Comparison of ENCODE assay signal across 32 mouse cellular contexts in genomic region chr9:99612202-99612601, GRCm38 (mm10). TPM values are rescaled to one million over a fixed set of nuclear protein-coding genes. Genes with fewer than 3 reads are reported as not detected.
DNase-seq lines count a peak whose midpoint lies in the region; ATAC-seq lines count a peak whose summit lies in the region.
"Had no signal": no experiment of that assay in that cellular context is flagged by ENCODE, and none has a peak within 500 bp of the region (broad histone marks: within the 10 kb centered on the region; RNA-seq: fewer than 3 reads in every experiment).

A4gnt (plus strand) TSS chr9:99612502.

- no peak within 1 kb of the TSS for H3K9ac ChIP-seq in kidney, embryonic 16.5 days (replicated peaks; ENCODE audit: low read length)
- H3K9ac ChIP-seq in stomach, embryonic 16.5 days (ENCODE audit: low read length), result no peak within 1 kb of the TSS; the same call in 1 of the 2 replicates
- H3K9ac ChIP-seq in forebrain, embryonic 11.5 days (ENCODE audit: low read length), result no peak within 1 kb of the TSS
- H3K9ac ChIP-seq: embryonic facial prominence, embryonic 12.5 days; embryonic facial prominence, embryonic 15.5 days; forebrain, embryonic 12.5 days; forebrain, embryonic 15.5 days; heart, embryonic 12.5 days; heart, embryonic 15.5 days; hindbrain, embryonic 12.5 days; hindbrain, embryonic 15.5 days; intestine, embryonic 15.5 days had no signal

- H3K4me2 ChIP-seq in kidney, embryonic 16.5 days (replicated peaks; ENCODE audit: low read depth, low read length), result no peak within 1 kb of the TSS
- H3K4me2 ChIP-seq in stomach, embryonic 16.5 days (ENCODE audit: low read depth, low read length), result no peak within 1 kb of the TSS
- no peak within 1 kb of the TSS for H3K4me2 ChIP-seq in forebrain, embryonic 11.5 days (ENCODE audit: low read depth, low read length, severe bottlenecking)
- H3K4me2 ChIP-seq: embryonic facial prominence, embryonic 12.5 days; embryonic facial prominence, embryonic 15.5 days; forebrain, embryonic 12.5 days; forebrain, embryonic 15.5 days; heart, embryonic 12.5 days; heart, embryonic 15.5 days; hindbrain, embryonic 12.5 days; hindbrain, embryonic 15.5 days; intestine, embryonic 15.5 days had no signal

- no peak for ATAC-seq in kidney, embryonic 16.5 days (ENCODE audit: low FRiP score, low TSS enrichment)
- peak; percentile 50; the same call in 1 of the 2 replicates for ATAC-seq in stomach, embryonic 16.5 days (ENCODE audit: insufficient read depth, low FRiP score)
- ATAC-seq in forebrain, embryonic 11.5 days (replicated peaks; ENCODE audit: low FRiP score), result no peak
- ATAC-seq: forebrain, embryonic 15.5 days; intestine, embryonic 15.5 days had no signal

- H3K9me3 ChIP-seq in heart, embryonic 10.5 days, result no peaks in the 10 kb centered on the region
- H3K9me3 ChIP-seq in kidney, embryonic 16.5 days (ENCODE audit: low read length), result no peaks in the 10 kb centered on the region
- H3K9me3 ChIP-seq in stomach, embryonic 16.5 days (replicated peaks; ENCODE audit: control insufficient read depth, low read length), result no peaks in the 10 kb centered on the region
- H3K9me3 ChIP-seq in forebrain, embryonic 11.5 days (ENCODE audit: control insufficient read depth, low read length), result no peaks in the 10 kb centered on the region
- H3K9me3 ChIP-seq: embryonic facial prominence, embryonic 12.5 days; embryonic facial prominence, embryonic 15.5 days; forebrain, embryonic 12.5 days; forebrain, embryonic 15.5 days; G1E; heart, embryonic 12.5 days; heart, embryonic 15.5 days; hindbrain, embryonic 12.5 days; hindbrain, embryonic 15.5 days; intestine, embryonic 15.5 days had no signal

- intact Hi-C loops in heart, postnatal 10 days (cut with DNase I), result no loop called here

- no peaks in the 10 kb centered on the region for H3K27me3 ChIP-seq in heart, embryonic 10.5 days (ENCODE audit: insufficient read depth, poor library complexity, severe bottlenecking)
- H3K27me3 ChIP-seq in kidney, embryonic 16.5 days (ENCODE audit: insufficient read depth, low read length), result peaks cover 4% of the 10 kb centered on the region; the same call in 1 of the 2 replicates
- no peaks in the 10 kb centered on the region for H3K27me3 ChIP-seq in stomach, embryonic 16.5 days (ENCODE audit: control insufficient read depth, insufficient read depth, low read length)
- no peaks in the 10 kb centered on the region for H3K27me3 ChIP-seq in forebrain, embryonic 11.5 days (ENCODE audit: control insufficient read depth, insufficient read depth, low read length)
- H3K27me3 ChIP-seq: embryonic facial prominence, embryonic 12.5 days; embryonic facial prominence, embryonic 15.5 days; forebrain, embryonic 12.5 days; forebrain, embryonic 15.5 days; heart, embryonic 12.5 days; heart, embryonic 15.5 days; hindbrain, embryonic 12.5 days; hindbrain, embryonic 15.5 days; intestine, embryonic 15.5 days had no signal

- no peak within 1 kb of the TSS for H3K27ac ChIP-seq in heart, embryonic 10.5 days
- no peak within 1 kb of the TSS for H3K27ac ChIP-seq in kidney, embryonic 16.5 days (ENCODE audit: low read length)
- H3K27ac ChIP-seq in stomach, embryonic 16.5 days (ENCODE audit: low read length), result no peak within 1 kb of the TSS
- no peak within 1 kb of the TSS for H3K27ac ChIP-seq in forebrain, embryonic 11.5 days (ENCODE audit: low read depth, low read length)
- H3K27ac ChIP-seq: embryonic facial prominence, embryonic 12.5 days; embryonic facial prominence, embryonic 15.5 days; forebrain, embryonic 12.5 days; forebrain, embryonic 15.5 days; heart, embryonic 15.5 days; hindbrain, embryonic 12.5 days; hindbrain, embryonic 15.5 days; intestine, embryonic 15.5 days had no signal

- no peaks in the 10 kb centered on the region for H3K36me3 ChIP-seq in heart, embryonic 10.5 days
- no peaks in the 10 kb centered on the region for H3K36me3 ChIP-seq in kidney, embryonic 16.5 days (ENCODE audit: insufficient read depth, low read length)
- no peaks in the 10 kb centered on the region for H3K36me3 ChIP-seq in stomach, embryonic 16.5 days (ENCODE audit: control insufficient read depth, insufficient read depth, low read length)
- no peaks in the 10 kb centered on the region for H3K36me3 ChIP-seq in forebrain, embryonic 11.5 days (ENCODE audit: control insufficient read depth, insufficient read depth, low read length)
- H3K36me3 ChIP-seq: embryonic facial prominence, embryonic 12.5 days; embryonic facial prominence, embryonic 15.5 days; forebrain, embryonic 12.5 days; forebrain, embryonic 15.5 days; G1E; heart, embryonic 12.5 days; heart, embryonic 15.5 days; hindbrain, embryonic 12.5 days; hindbrain, embryonic 15.5 days; intestine, embryonic 15.5 days had no signal

- peak; percentile 38 for DNase-seq in heart, embryonic 10.5 days (ENCODE audit: low spot score)
- no peak for DNase-seq in heart, postnatal 10 days
- DNase-seq in kidney, adult 9 months, result peak; percentile 41
- no peak for DNase-seq in forebrain, embryonic 11.5 days (ENCODE audit: low spot score)
- DNase-seq: adrenal gland, adult 2 months; adrenal gland, postnatal 14 days; B cell, adult 2 months; cerebellum, adult 11 months; cerebellum, adult 2 months; cerebellum, adult 9-11 months; cerebellum, postnatal 25 days; gastrocnemius, postnatal 10 days; gastrocnemius, postnatal 36 days; heart, postnatal 14 days had no signal

- no peak within 1 kb of the TSS for H3K4me3 ChIP-seq in heart, embryonic 10.5 days
- no peak within 1 kb of the TSS for H3K4me3 ChIP-seq in kidney, embryonic 16.5 days (ENCODE audit: low read length)
- no peak within 1 kb of the TSS for H3K4me3 ChIP-seq in stomach, embryonic 16.5 days (replicated peaks; ENCODE audit: low read length)
- no peak within 1 kb of the TSS for H3K4me3 ChIP-seq in forebrain, embryonic 11.5 days (ENCODE audit: low read depth, low read length)
- H3K4me3 ChIP-seq: embryonic facial prominence, embryonic 12.5 days; embryonic facial prominence, embryonic 15.5 days; forebrain, embryonic 12.5 days; forebrain, embryonic 15.5 days; heart, embryonic 12.5 days; heart, embryonic 15.5 days; hindbrain, embryonic 12.5 days; hindbrain, embryonic 15.5 days; intestine, embryonic 15.5 days had no signal

- WGBS in heart, embryonic 10.5 days, result 51% methylated on average over 2 of the region's 2 CpGs
- 47% methylated on average over 2 of the region's 2 CpGs for WGBS in kidney, embryonic 16.5 days
- 33% methylated on average over 2 of the region's 2 CpGs for WGBS in stomach, embryonic 16.5 days
- WGBS in forebrain, embryonic 11.5 days, result 54% methylated on average over 2 of the region's 2 CpGs

- 0 out of 2 replicates have a peak, but pooled peaks cover 3% of the 10 kb centered on the region for H3K4me1 ChIP-seq in heart, embryonic 10.5 days
- H3K4me1 ChIP-seq in kidney, embryonic 16.5 days (ENCODE audit: insufficient read depth, low read length), result no peaks in the 10 kb centered on the region
- no peaks in the 10 kb centered on the region for H3K4me1 ChIP-seq in stomach, embryonic 16.5 days (ENCODE audit: control insufficient read depth, insufficient read depth, low read length)
- no peaks in the 10 kb centered on the region for H3K4me1 ChIP-seq in forebrain, embryonic 11.5 days (replicated peaks; ENCODE audit: control insufficient read depth, insufficient read depth, low read length)
- H3K4me1 ChIP-seq: embryonic facial prominence, embryonic 12.5 days; embryonic facial prominence, embryonic 15.5 days; forebrain, embryonic 12.5 days; forebrain, embryonic 15.5 days; heart, embryonic 15.5 days; hindbrain, embryonic 12.5 days; hindbrain, embryonic 15.5 days; intestine, embryonic 15.5 days had no signal

RNA-seq across cellular contexts. Expression of gene A4gnt, which starts in this region (rescaled TPM):
- polyA plus RNA-seq in heart, embryonic 10.5 days (2016; fragmentation: Nextera tagmentation; extraction: Ambion mirVana), result not detected in 2 replicates
- total RNA-seq in heart, postnatal 10 days (2021), result not detected
- 0.68 and 0.94 TPM in 2 replicates for polyA plus RNA-seq in kidney, embryonic 16.5 days (2015; fragmentation: Nextera tagmentation; extraction: Ambion mirVana)
- polyA plus RNA-seq in stomach, embryonic 16.5 days (2015; fragmentation: Nextera tagmentation; extraction: Ambion mirVana), result 2.2 and 2.9 TPM in 2 replicates
- not detected in 2 replicates for polyA plus RNA-seq in forebrain, embryonic 11.5 days (2014; fragmentation: Nextera tagmentation; extraction: Ambion mirVana)
- total RNA-seq: adrenal gland, adult 2 months; adrenal gland, postnatal 14 days; CH12.LX; common myeloid progenitor, adult 5-6 weeks; gastrocnemius, adult 18-20 months; gastrocnemius, postnatal 10 days; gastrocnemius, postnatal 36 days; granulocyte monocyte progenitor cell, adult 5-6 weeks; heart, adult 8-10 months; heart, postnatal 14 days; hematopoietic stem cell, adult 5-6 weeks had no signal
- polyA plus RNA-seq: adrenal gland, adult 2 months; cerebellum, adult 2 months; embryonic facial prominence, embryonic 12.5 days; embryonic facial prominence, embryonic 15.5 days; forebrain, embryonic 12.5 days; forebrain, embryonic 15.5 days; G1E; heart, embryonic 12.5 days; heart, embryonic 15.5 days; hindbrain, embryonic 12.5 days; hindbrain, embryonic 15.5 days had no signal

Comparison
In these comparisons a context has a peak if more than half of its experiments do, and no peak if none do; other contexts are left out.
1. Peak in DNase-seq in heart, embryonic 10.5 days; RNA of the gene not detected or under 1 TPM.